Mouse (Mus musculus) liver, embryonic 12.5 days (tissue): Measurements from ENCODE around the gene Taz. TPM values are rescaled to one million over a fixed set of nuclear protein-coding genes. Genes with fewer than 3 reads are reported as not detected.

Source experiments
- ATAC-seq: fragments of 200-750 bp; cut with Nextera tagmentation; 2 replicates; pipeline ENCODE4 v1.8.0; 2017; ENCODE audit warnings: moderate number of reproducible peaks, mild to moderate bottlenecking, moderate library complexity
- H3K27ac ChIP-seq: fragments of 300-500 bp; sonication (generic); 2 replicates; pipeline ENCODE4 v1.5.1; 2016; ENCODE audit warnings: mild to moderate bottlenecking
- H3K27me3 ChIP-seq: fragments of 300-500 bp; sonication (generic); replicated peaks from 2 replicates; pipeline ENCODE4 v1.6.1; 2016; ENCODE audit warnings: mild to moderate bottlenecking, moderate library complexity
- H3K36me3 ChIP-seq: fragments of 300-500 bp; sonication (generic); 2 replicates; pipeline ENCODE4 v1.6.1; 2016; ENCODE audit warnings: mild to moderate bottlenecking, moderate library complexity
- H3K4me1 ChIP-seq: fragments of 300-500 bp; sonication (generic); 2 replicates; pipeline ENCODE4 v1.6.1; 2016
- H3K4me2 ChIP-seq: fragments of 300-500 bp; sonication (generic); 2 replicates; pipeline ENCODE4 v1.6.1; 2016; ENCODE audit warnings: mild to moderate bottlenecking, moderate library complexity
- H3K4me3 ChIP-seq: fragments of 300-500 bp; sonication (generic); 2 replicates; pipeline ENCODE4 v1.5.1; 2016; ENCODE audit warnings: mild to moderate bottlenecking, moderate library complexity
- H3K9ac ChIP-seq: fragments of 300-500 bp; sonication (generic); 2 replicates; pipeline ENCODE4 v1.6.1; 2016; ENCODE audit warnings: mild to moderate bottlenecking, moderate library complexity
- H3K9me3 ChIP-seq: fragments of 300-500 bp; sonication (generic); replicated peaks from 2 replicates; pipeline ENCODE4 v1.6.1; 2016; ENCODE audit warnings: mild to moderate bottlenecking, moderate library complexity
- WGBS: fragments of 180-500 bp; shearing (Covaris S2); methylation state at CpG from one replicate; pipeline ENCODE4 v1.1.7; 2016; ENCODE audit not compliant: insufficient replicate concordance; 5-methylcytosine and 5-hydroxymethylcytosine counted together
- polyA plus RNA-seq: library from polyadenylated mRNA; unstranded; fragments of >200 nt; fragmentation: Nextera tagmentation; extraction: Ambion mirVana; gene quantifications from 2 replicates; pipeline ENCODE4 v1.2.1, GENCODE M21; 2016

Gene Taz
- polyA plus RNA-seq, 1 experiment from 2014 or later: 36.5 TPM

GRCm38 (mm10) chrX:74283092-74283437, 1.4 kb downstream of the Taz start:
- ATAC-seq: no peak
- Histone ChIP-seq H3K4me3 (peak overlapping the region; percentile 71), H3K27ac (peak overlapping the region; percentile 95), H3K9me3 (no peaks in the 10 kb centered on the region), H3K27me3 (no peaks in the 10 kb centered on the region), H3K9ac (peak overlapping the region; percentile 76), H3K4me2 (peak overlapping the region; percentile 85), H3K4me1 (peaks cover 31% of the 10 kb centered on the region), H3K36me3 (peaks cover 12% of the 10 kb centered on the region)
- 24% methylated on average over 5 of the region's 5 CpGs for WGBS

DNA sequence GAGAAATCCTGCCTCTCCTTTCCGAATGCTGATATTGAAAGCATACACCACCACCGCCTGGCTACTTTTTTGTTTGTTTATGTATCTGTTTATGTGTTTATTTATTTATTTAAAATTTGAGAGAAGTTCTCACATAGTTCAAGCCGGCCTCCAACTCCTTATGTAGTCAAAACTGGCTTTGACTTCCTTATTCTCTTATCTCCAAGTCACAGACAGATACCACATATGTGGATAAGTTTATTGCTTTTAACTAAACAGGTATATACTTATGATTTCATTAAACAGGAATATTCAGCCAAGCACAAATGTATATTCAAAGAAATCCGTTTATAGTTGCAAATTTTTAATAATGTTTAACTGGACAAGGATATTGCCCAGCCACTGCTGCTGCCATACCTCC, 11.7 kb downstream of the Taz start:
- Histone ChIP-seq H3K36me3 (peaks cover 17% of the 10 kb centered on the region), H3K9ac (no peak overlapping the region), H3K4me1 (peaks cover 10% of the 10 kb centered on the region; the same call in 1 of the 2 replicates), H3K27ac (no peak overlapping the region), H3K4me3 (no peak overlapping the region), H3K9me3 (no peaks in the 10 kb centered on the region), H3K4me2 (no peak overlapping the region), H3K27me3 (no peaks in the 10 kb centered on the region)
- WGBS: 45% methylated on average over 4 of the region's 4 CpGs
- no peak for ATAC-seq

DNA sequence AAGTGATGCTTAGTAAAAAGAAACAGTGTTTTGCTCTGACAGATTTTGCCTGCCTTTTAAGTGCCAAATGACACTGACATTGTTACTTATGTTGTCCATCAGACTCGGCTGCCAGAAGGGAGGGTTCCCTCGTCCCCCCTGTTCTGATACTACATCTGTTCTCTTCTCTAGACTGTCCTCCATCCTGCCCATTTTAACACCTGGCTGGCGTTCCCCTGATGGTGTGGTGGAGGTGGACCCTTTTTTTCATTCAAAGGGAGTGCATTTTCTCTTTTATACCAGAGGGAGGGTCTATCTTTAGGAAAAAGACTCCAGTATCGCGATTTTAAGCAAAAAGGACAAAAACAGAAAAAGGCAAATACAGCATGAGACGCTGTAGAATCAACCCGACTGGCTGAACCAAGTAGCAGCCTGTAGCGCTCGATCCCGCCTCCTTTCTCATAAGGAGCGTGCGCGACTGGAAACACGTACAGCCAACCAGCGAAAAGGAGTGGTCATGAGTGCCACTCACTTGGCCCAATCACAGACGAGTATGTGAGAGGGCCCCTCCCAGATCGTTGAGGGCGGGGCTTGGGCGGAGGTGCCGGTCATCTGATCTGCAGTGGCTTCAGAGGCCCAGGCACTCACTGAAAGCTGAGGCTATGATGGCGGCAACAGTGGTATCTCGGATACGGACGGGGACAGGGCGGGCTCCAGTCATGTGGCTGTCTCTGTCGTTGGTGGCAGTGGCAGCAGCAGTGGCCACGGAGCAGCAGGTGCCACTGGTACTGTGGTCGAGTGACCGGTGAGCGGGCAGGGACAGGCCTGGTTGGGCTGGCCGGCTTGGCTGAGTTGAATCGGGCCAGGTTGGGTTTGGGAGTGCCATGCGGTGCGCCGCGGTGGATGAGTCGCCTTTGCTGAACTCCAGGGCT, 15.1 kb downstream of the Taz start, which contains the start of gene Atp6ap1:
TSS of gene Atp6ap1 (plus strand) at position 560 of the 911 bp plus-strand sequence.
- 0 out of 2 replicates have a peak, but pooled peaks cover 6% of the 10 kb centered on the region for H3K27me3 ChIP-seq
- H3K4me1 ChIP-seq: peaks cover 21% of the 10 kb centered on the region
- 12% methylated on average over 37 of the region's 37 CpGs for WGBS
- H3K4me2 ChIP-seq: peak within 1 kb of the TSS; percentile 77
- peak within 1 kb of the TSS; percentile 75 for H3K4me3 ChIP-seq
- H3K27ac ChIP-seq: peak within 1 kb of the TSS; percentile 84
- peak within 1 kb of the TSS; percentile 77 for H3K9ac ChIP-seq
- peaks cover 32% of the 10 kb centered on the region for H3K36me3 ChIP-seq
- H3K9me3 ChIP-seq: no peaks in the 10 kb centered on the region
- ATAC-seq: peak; percentile 96

DNA sequence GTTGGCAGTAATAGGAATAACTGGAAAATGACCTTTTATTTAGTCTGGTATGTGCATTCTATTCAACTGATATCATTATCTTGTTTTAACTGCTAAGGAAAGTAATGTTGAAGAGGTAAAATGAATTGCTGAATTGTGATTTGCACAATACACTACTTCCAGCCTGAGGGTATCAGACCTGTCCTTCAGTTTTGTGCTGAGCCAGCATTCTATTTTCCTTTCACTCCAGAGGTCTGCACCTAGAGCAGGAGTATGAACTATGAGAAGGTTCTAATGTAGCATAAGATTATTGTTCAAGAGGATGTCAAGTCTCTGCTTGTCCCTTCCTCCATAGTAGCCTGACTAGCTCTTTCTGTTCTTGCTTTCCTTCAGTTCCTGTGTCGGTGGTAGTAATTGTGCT, 16.6 kb downstream of the Taz start:
- WGBS: 36% methylated on average over 1 of the region's 1 CpGs
- Histone ChIP-seq H3K4me2 (peak overlapping the region; percentile 52), H3K9me3 (no peaks in the 10 kb centered on the region), H3K27me3 (0 out of 2 replicates have a peak, but pooled peaks cover 6% of the 10 kb centered on the region), H3K36me3 (peaks cover 47% of the 10 kb centered on the region), H3K9ac (0 out of 2 replicates have a peak overlapping the region, but pooled peaks have one; percentile 31), H3K4me1 (peaks cover 21% of the 10 kb centered on the region), H3K4me3 (peak overlapping the region; percentile 26), H3K27ac (no peak overlapping the region)
- no peak for ATAC-seq

DNA sequence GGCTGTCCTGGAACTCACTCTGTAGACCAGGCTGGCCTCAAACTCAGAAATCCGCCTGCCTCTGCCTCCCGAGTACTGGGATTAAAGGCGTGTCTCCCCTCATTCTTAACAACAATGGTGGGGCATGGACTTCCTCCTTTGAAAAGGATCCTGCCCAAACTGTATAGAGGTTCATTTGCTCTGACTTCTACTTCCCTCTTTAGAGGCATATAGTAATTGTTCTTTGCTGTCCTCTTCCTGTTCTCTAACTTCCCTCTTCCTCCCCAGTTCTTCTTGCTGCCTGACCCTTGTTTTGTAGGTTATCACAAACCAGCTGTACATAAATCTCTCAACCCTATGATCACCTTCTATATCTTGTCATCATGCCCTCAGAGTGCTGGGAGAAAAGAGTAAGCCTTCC, 18.0 kb downstream of the Taz start:
- peaks cover 58% of the 10 kb centered on the region for H3K36me3 ChIP-seq
- H3K4me1 ChIP-seq: peaks cover 25% of the 10 kb centered on the region
- no peaks in the 10 kb centered on the region for H3K9me3 ChIP-seq
- no peak overlapping the region for H3K4me2 ChIP-seq
- 0 out of 2 replicates have a peak, but pooled peaks cover 6% of the 10 kb centered on the region for H3K27me3 ChIP-seq
- H3K27ac ChIP-seq: no peak overlapping the region
- H3K4me3 ChIP-seq: no peak overlapping the region
- WGBS: 69% methylated on average over 3 of the region's 3 CpGs
- ATAC-seq: no peak
- H3K9ac ChIP-seq: no peak overlapping the region

- Histone ChIP-seq H3K27ac (peak within 1 kb of the TSS; percentile 86), H3K4me3 (peak within 1 kb of the TSS; percentile 69), H3K27me3 (0 out of 2 replicates have a peak, but pooled peaks cover 6% of the 10 kb centered on the region), H3K4me2 (peak within 1 kb of the TSS; percentile 77), H3K9me3 (no peaks in the 10 kb centered on the region), H3K4me1 (peaks cover 17% of the 10 kb centered on the region), H3K36me3 (peaks cover 83% of the 10 kb centered on the region), H3K9ac (peak within 1 kb of the TSS; percentile 78)
- WGBS: 11% methylated on average over 39 of the region's 41 CpGs
- peak; percentile 83 for ATAC-seq
Observed at GRCm38 (mm10) chrX:74304867-74305700, 23.4 kb downstream of the Taz start, which contains the start of gene Gdi1. Gene Gdi1, plus strand, starts transcription at chrX:74304998.

- H3K4me1 ChIP-seq: peaks cover 21% of the 10 kb centered on the region
- H3K36me3 ChIP-seq: peaks cover 59% of the 10 kb centered on the region
- H3K9ac ChIP-seq: peak within 1 kb of the TSS; percentile 81
- peak within 1 kb of the TSS; percentile 90 for H3K4me2 ChIP-seq
- peak within 1 kb of the TSS; percentile 88 for H3K27ac ChIP-seq
- H3K27me3 ChIP-seq: 0 out of 2 replicates have a peak, but pooled peaks cover 3% of the 10 kb centered on the region
- WGBS: 11% methylated on average over 59 of the region's 59 CpGs
- ATAC-seq: peak; percentile 95
- peak within 1 kb of the TSS; percentile 71 for H3K4me3 ChIP-seq
- no peaks in the 10 kb centered on the region for H3K9me3 ChIP-seq
Observed at GRCm38 (mm10) chrX:74312540-74313464, 31.1 kb downstream of the Taz start, which contains the start of gene Fam50a. Gene Fam50a, plus strand, starts transcription at chrX:74313033.

DNA sequence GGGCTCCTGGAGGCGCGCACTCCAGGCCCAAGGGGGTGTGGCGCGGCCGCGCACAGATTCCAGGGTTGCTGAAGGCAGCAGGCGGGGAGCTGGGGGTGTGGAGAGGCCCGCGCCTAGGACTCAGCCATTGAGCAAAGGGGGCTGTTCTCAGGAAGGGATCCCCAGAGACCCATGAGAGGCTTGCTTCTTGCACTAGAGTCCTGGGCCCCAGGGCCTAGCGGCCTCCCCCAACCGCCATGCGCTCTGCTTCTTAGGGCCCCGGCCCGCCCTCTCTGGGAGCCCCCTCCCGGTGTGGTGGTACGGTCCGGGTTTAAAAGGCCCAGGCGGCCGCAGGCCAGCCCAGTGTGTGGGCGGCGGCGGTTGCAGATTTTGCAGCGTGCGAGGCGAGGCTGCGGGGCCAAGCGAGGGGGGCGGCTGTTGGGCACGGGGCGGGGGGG, 47.0 kb downstream of the Taz start, which contains the start of gene Plxna3:
TSS of gene Plxna3 (plus strand) at position 342 of the 437 bp plus-strand sequence.
- peak; percentile 90 for ATAC-seq
- Histone ChIP-seq H3K4me1 (peaks cover 27% of the 10 kb centered on the region; the same call in 1 of the 2 replicates), H3K4me2 (peak within 1 kb of the TSS; percentile 70), H3K36me3 (no peaks in the 10 kb centered on the region), H3K9me3 (no peaks in the 10 kb centered on the region), H3K4me3 (peak within 1 kb of the TSS; percentile 48), H3K27ac (peak within 1 kb of the TSS; percentile 12; the same call in 1 of the 2 replicates), H3K9ac (peak within 1 kb of the TSS; percentile 52), H3K27me3 (peaks cover 8% of the 10 kb centered on the region; the same call in 1 of the 2 replicates)
- WGBS: 18% methylated on average over 24 of the region's 30 CpGs

DNA sequence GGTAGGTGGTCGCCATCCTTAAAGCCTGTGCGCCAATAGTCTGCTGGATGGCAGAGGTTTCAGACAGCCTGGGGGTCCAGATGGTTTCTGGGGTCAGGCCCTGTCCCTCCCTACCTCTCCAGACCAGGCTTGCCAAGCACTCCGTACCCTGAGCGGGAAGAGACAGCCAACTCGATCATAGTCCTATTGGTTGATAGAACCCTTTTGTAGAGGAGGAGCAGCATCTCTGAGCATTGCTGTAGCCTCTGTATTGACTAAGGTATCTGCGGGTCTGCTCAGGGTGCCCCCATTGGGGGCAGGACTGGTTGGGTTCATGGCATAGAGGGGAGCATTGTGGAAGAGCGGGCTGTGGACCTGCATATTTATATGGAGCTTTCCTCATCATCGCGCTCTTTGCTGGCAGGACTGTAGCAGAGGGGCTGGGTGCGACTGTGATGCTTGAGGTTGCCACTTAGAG, 47.5 kb downstream of the Taz start:
- H3K9me3 ChIP-seq: no peaks in the 10 kb centered on the region
- peak; percentile 10; the same call in 1 of the 2 replicates for ATAC-seq

GRCm38 (mm10) chrX:74330166-74330930, 48.6 kb downstream of the Taz start:
- H3K9me3 ChIP-seq: no peaks in the 10 kb centered on the region
- H3K4me2 ChIP-seq: 0 out of 2 replicates have a peak overlapping the region, but pooled peaks have one; percentile 70
- ATAC-seq: no peak
- no peak overlapping the region for H3K27ac ChIP-seq
- H3K36me3 ChIP-seq: no peaks in the 10 kb centered on the region
- peaks cover 27% of the 10 kb centered on the region; the same call in 1 of the 2 replicates for H3K4me1 ChIP-seq
- 46% methylated on average over 2 of the region's 2 CpGs for WGBS
- H3K4me3 ChIP-seq: no peak overlapping the region
- H3K9ac ChIP-seq: no peak overlapping the region
- peaks cover 8% of the 10 kb centered on the region; the same call in 1 of the 2 replicates for H3K27me3 ChIP-seq

More for the DNA sequence above, 47.5 kb downstream of the Taz start:
- 28% methylated on average over 10 of the region's 10 CpGs for WGBS
- Histone ChIP-seq H3K36me3 (no peaks in the 10 kb centered on the region), H3K4me3 (peak overlapping the region; percentile 48), H3K9ac (peak overlapping the region; percentile 52; the same call in 1 of the 2 replicates), H3K27ac (no peak overlapping the region), H3K4me2 (peak overlapping the region; percentile 70), H3K27me3 (peaks cover 8% of the 10 kb centered on the region; the same call in 1 of the 2 replicates), H3K4me1 (peaks cover 27% of the 10 kb centered on the region; the same call in 1 of the 2 replicates)
